Mouse (Mus musculus) CH12.LX (cell line): ENCODE measurements at regions not wholly inside any gene's neighbourhood (a gene's known extent, or its start where the extent isn't known, plus 50 kb on each side); places are given as distances from the start of the nearest gene placed in this dataset.

Source experiments
- CTCF ChIP-seq, 2 experiments: IDR thresholded peaks in 1 of 2; conservative IDR thresholded peaks in 1 of 2; 2 replicates each; pipeline ENCODE4 v1.5.1; 2011 to 2012; ENCODE audit warnings: low read depth in 2 of 2, low read length in 2 of 2, improper control_type of control experiment in 1 of 2, inconsistent platforms in 1 of 2, mild to moderate bottlenecking in 1 of 2, moderate library complexity in 1 of 2
- HCFC1 ChIP-seq: IDR thresholded peaks from 2 replicates; pipeline ENCODE4 v1.6.1; 2012; ENCODE audit warnings: low read depth, mild to moderate bottlenecking, inconsistent platforms, low read length, improper control_type of control experiment
- MAZ ChIP-seq: IDR thresholded peaks from 2 replicates; pipeline ENCODE4 v1.6.1; 2012; ENCODE audit warnings: low read depth, mild to moderate bottlenecking, inconsistent platforms, low read length, improper control_type of control experiment, moderate library complexity
- PAX5 ChIP-seq: IDR thresholded peaks from 2 replicates; pipeline ENCODE4 v1.6.1; 2012; ENCODE audit warnings: low read length, inconsistent platforms, mixed read lengths
- POLR2A ChIP-seq: IDR thresholded peaks from 2 replicates; pipeline ENCODE4 v1.6.1; 2011; ENCODE audit warnings: low read depth, mild to moderate bottlenecking, improper control_type of control experiment, low read length
- ZMIZ1 ChIP-seq: IDR thresholded peaks from 2 replicates; pipeline ENCODE4 v1.6.1; 2012; ENCODE audit warnings: low read depth, mild to moderate bottlenecking, inconsistent platforms, low read length, improper control_type of control experiment

DNA sequence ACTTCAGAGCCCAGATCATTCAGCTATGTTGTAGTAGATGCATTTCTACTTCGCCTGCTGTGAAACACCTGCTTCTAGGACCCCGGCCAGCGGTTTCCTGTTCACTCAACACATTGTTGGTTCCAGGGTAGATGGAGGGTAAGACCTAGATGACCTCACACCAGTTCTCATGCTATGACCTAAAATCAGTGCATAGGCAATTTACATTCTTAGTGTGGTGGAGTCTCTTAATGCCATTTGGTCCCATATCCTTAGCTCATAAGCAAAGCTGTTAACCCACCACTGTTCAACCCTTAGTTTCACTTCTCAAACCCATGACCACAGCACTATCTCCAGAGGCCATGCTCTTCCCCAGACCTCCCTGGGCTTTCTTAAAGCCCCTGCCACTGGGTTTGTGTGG, 81.1 kb downstream of the Il12a start:
- TF ChIP-seq HCFC1 (no peak), POLR2A (no peak), ZMIZ1 (no peak), MAZ (no peak), CTCF (conservative IDR thresholded peaks at IDR 0.05 in 1 of 2, IDR thresholded peaks at IDR 0.05 in 1 of 2; ENCODE audit: low read depth in 2 of 2, low read length in 2 of 2) (no peak), PAX5 (no peak)
